Mouse (Mus musculus) fat pad, adult 2 months (tissue): ENCODE measurements around the gene Rad51b.

Source experiments
- DNase-seq: peaks from one replicate; pipeline ENCODE4 v3.0.0-alpha.2; 2011; ENCODE audit warnings: low read depth, low spot score; ENCODE audit errors: extremely low read depth

Rad51b gene

GRCm38 (mm10) chr12:79787538-79787937 is 490.5 kb downstream of the Rad51b start:
- DNase-seq, result no peak

DNA sequence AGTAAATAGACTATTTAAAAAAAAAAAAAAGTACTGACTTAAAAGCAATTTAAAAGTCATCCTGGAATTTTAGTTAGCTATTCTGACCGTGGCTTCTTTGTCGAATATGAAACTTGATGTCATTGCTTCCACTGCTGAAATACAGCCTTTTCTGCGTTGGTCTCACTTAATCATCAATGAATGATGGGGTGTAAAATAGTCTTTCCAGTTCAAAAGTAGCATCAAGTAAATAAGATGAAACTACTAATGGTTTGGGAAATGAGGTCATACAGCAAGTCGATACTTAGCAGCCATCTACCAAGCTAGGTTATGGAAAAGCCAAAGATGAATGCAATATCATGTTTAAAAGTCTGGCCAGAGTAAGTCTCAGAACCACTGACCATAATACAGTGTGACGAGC is 491.3 kb downstream of the Rad51b start:
- no peak for DNase-seq

DNA sequence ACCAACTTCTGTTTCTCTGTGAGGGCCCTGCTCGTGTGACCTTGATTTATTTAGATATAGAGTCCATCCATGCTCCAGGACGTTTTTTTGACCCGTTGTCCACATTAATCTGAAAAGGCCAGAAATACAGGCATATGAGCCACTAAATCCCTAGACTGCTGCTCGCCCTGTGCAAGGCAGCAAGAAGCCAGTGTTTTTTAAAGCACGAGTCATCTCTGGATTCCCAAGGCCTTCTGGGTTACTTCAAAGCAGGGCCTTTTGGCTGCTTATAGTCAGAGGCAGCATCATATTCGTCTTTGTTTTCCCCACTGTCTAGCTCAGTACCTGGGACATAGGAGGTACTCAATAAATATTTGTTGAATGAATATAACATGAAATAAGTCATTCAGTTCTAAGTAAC is 492.4 kb downstream of the Rad51b start:
- DNase-seq, result no peak

GRCm38 (mm10) chr12:79793382-79793781 is 496.3 kb downstream of the Rad51b start:
- no peak for DNase-seq

GRCm38 (mm10) chr12:79794802-79795201 is 497.7 kb downstream of the Rad51b start:
- no peak for DNase-seq

GRCm38 (mm10) chr12:79796260-79796659 is 499.2 kb downstream of the Rad51b start:
- DNase-seq, result no peak

- no peak for DNase-seq
These were observed 500.0 kb downstream of the Rad51b start for GRCm38 (mm10) chr12:79796823-79797821.

- DNase-seq, result no peak
These were observed 501.4 kb downstream of the Rad51b start for GRCm38 (mm10) chr12:79798488-79798887.

GRCm38 (mm10) chr12:79799370-79799769 is 502.3 kb downstream of the Rad51b start:
- DNase-seq, result no peak

DNA sequence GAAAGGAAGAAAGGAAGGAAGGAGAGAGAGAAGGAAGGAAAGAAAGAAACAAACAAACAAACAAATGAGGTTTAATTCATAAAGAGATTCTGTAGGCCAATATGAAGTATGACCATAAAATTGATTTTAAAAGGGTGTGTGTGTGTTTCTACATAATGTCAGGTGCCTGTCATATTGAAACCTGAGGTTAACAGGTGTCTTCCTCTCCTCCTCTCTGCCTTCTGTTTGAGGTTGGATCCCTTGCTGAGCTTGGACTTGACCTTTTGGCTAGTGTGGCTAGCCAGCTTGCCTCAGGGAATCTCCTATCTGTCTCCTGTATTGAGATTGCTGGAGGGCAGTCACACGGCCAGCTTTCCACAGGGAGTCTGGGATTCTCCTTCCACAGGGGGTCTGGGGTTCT is 506.6 kb downstream of the Rad51b start:
- DNase-seq, result no peak

DNA sequence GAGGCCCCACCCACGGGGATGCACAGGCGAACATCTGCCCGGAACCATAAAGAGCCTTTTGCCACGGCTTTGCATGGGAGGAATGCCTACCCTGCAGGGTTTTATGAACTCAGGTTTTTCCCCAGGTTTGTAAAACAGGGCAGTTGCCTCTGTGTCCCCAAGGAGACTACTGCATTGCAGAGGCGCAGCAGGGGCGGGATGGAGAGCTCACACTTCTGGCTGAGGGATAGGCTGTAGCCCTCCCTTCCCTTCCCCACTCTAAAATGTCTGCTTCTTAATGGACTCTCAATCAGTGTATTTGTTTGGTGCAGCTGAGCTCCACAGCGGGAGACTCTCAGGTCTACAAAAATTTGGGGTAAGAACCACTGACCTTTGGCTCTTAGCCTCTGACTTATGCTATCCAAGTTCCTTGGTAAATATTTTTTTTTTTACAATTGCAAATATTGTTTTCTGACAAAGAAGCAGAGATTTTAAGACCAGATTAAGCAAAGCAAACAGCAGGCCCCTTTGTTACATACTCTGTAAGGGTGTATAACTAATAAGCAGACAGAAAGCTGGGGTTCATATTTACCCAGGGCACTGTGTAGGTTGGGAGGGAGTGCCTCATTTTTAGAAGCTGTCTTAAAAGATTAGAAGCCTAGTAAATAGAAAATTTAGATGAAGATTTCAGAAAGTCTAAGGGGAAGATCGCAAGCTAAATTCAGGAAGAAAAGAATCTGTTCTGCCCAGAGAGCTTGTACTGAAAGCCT is 507.9 kb downstream of the Rad51b start:
- no peak for DNase-seq

GRCm38 (mm10) chr12:79806990-79807389 is 509.9 kb downstream of the Rad51b start:
- no peak for DNase-seq

- DNase-seq, result no peak
These were observed 510.3 kb downstream of the Rad51b start for GRCm38 (mm10) chr12:79807410-79807847.

DNA sequence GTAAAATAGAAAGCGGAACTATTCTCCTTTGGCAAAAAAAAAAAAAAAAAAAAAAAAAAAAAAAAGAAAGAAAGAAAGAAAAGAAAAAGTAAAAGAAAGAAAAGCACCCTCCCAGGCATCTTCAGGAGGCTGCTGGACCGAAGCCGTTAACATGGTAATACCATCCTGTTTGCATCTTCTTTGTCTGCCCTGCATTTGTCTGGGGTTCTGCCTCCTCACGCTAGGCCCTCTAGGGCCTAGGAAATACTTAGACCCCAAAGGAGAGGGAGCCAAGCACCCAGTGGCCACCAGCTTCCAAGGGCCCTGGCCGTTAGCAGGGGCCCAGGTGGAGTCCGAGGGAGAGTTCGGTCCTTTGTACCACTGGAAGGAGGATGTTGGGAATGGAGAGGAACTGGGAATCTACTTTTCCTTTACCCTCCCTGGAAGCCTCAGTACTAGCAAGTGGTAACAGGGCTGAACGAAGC is 510.9 kb downstream of the Rad51b start:
- no peak for DNase-seq

- no peak for DNase-seq
These were observed 511.6 kb downstream of the Rad51b start for GRCm38 (mm10) chr12:79808426-79809398.

DNA sequence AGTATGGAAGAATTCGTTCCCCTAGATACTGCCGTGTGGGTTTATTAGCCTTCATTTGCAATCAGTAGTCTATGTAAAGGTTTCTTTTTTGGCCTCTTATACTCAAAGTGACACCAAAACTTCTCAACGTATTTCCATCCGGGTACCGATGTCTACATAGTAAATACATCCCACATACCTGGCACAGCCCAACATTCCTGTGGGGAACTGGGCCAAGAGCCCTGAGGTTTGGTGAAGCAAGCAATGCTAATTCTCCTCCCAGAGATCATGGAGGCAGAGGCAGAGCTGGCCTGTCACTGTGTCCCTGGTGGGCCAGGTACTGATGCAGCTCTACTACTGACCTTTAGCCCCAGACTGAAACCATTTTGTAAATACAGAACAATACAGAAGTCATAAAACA is 512.4 kb downstream of the Rad51b start:
- peak; percentile 70 for DNase-seq

- DNase-seq, result no peak
These were observed 515.3 kb downstream of the Rad51b start for GRCm38 (mm10) chr12:79812422-79812821.

- no peak for DNase-seq
These were observed 515.9 kb downstream of the Rad51b start for GRCm38 (mm10) chr12:79812838-79813563.

GRCm38 (mm10) chr12:79813566-79814305 is 516.7 kb downstream of the Rad51b start:
- DNase-seq, result no peak
